Mouse (Mus musculus): ENCODE results near the gene Ahr.
A peak's percentile ranks its signal among the peaks of the same experiment; 100 is the strongest.

Ahr gene

DNA sequence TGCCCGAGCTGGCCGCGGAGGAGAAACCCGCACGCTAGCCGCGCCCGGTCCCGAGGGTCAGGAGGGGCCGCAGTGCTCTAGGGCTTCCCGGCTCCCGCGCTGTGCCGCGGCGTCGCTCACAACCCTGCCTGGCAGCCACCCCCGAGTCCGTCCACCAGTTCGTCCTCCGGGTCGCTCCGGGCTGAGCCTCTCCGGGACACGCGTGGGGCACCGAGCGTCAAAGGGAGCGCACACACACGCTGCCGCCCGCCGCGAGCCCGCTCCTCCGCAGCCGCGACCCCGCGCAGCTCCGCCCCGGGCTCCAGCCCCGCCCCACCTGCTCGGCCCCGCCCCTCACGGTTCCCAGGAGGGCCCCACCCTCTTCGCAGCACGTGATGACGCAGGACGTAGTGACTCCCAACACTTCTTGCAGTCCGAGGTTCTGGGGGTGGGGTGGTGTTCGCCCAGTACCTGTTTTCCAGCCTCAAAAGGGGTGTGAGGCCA is at the start of gene Ahr:
Gene Ahr (minus strand): TSS at position 285 of the 483 bp plus-strand sequence.
- DNase-seq (ENCODE audit: low spot score) = peak; percentile 68

DNA sequence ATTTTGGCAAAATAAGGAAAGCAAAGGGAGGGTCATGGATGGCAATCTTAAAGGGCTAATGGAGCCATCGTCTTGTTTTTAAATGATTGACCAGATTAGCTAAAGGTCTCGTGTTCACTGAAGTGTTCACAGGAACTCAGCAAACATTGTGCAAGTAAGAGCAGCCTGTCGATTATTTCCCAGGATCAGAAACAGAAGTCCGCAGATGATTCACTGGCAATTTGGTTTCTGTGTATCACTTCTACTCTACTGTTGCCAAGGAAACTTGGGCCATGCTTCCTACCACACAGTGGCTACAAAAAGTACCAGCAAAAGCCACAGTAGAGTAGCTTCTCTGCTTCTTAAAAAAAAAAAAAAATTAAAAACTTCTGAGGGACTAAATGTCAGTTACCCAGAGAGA is 44.0 kb upstream of the Ahr start:
- DNase-seq (ENCODE audit: low spot score) = no peak

DNA sequence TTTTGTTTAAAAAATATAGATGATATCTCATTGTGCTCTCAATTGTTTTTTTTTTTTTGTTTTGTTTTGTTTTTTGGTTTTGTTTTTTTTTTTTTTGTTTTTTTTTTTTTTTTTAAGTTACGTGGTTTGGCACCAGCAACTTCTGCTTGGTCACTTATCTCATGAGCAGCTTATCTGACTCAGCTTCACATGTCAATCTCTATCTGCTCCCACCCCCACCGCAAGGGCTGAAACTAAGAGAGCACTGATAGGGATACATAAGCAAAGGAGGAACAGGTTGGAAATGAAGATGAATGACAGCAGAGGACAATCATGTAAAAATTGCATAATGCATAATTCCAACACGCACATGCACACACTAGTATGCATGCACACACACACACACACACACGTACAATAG is 41.3 kb upstream of the Ahr start:
- no peak for DNase-seq (ENCODE audit: low spot score)

DNA sequence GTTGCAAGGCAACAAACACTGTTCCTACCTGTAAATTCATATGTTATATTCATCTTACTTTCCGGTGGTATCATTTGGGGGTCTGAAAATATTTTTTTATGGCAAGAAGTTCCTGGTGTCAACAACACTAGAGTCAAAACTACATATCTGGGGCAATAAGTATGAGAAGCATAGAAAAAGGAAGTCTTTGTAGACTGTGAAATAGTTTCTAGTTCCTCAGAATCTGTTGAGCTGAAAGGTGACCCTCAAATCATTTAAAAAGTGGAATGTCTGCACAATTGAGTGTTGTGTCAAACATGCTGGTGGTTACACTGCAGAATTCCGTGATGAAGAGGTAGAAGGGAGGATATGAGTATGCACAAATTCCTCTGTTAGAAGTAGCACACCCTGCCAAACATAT is 38.9 kb upstream of the Ahr start:
- no peak for DNase-seq (ENCODE audit: low spot score)

DNA sequence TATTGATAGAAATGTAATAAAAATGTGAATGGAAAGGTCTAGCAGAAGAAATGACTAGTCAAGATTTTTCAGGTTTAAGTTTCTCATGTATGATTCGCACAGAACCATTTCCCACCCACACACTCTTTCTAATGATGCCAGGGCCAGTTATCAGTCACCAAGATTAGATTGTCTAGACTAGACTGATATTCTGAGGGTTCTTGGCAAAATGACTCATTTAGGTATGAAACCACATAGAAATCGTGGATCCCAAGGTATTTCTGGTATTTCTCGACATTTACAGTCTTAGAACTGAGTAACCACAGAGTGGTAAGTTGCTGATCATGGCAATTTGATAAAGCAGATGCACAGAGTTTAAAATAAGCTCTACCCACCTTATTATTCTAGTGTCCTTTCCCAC is 28.0 kb upstream of the Ahr start:
- no peak for DNase-seq (ENCODE audit: low spot score)

DNA sequence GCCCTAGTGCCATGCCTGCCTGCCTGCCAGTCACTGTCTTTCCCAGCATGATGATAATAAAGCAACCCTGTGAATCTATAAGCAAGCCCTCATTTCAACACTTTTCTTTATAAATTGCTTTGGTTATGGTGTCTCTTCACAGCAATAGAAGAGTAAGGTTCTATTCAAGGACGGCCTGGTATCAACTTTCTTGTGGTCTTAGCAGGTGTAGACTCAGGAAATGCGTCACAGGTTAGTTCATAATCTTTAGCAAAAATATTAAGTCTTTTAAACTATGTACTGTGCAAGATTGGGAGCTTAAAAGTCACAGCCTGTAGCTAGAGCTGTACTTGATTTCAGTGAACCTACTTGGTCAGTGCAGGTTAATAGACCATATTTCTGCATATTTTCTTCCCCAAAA is 24.0 kb upstream of the Ahr start:
- DNase-seq (ENCODE audit: low spot score) = no peak

DNA sequence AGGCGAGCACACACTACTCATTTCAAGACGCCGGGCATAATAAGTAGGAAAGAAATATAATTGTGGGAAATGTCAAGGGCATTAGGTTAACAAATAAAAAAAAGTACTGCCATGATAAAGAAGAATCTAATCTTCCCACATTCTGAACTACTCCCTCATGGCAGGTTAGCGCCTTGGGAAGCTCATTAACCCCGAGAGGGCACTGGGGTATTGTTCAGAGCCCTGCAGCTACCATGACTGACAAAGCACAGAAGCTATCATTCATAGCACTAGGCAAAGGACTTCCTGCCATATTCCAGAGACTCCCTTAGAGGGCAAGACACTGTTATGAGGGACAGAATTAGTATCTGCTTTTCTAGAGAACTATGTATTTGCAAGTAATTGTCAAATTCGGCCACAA is 21.1 kb upstream of the Ahr start:
- no peak for DNase-seq (ENCODE audit: low spot score)

DNA sequence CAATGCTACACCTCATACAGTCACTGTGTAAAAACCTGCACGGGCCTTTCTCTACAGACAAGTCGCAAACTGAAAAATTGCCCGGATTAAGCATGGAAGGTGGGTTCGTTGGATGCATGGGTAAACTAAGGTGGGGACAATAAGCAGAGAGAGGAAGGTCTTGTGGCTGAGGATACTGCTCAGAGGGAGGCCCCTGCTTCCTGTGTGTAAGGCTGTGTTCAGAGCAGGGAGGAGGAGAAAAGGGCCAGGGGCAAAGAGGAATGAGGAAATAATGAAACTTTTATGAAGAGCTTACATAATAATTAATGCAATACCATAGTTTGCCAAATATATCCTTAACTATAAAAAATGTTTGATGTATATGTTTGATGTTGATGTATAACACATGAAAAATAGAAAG is 19.5 kb upstream of the Ahr start:
- no peak for DNase-seq (ENCODE audit: low spot score)

DNA sequence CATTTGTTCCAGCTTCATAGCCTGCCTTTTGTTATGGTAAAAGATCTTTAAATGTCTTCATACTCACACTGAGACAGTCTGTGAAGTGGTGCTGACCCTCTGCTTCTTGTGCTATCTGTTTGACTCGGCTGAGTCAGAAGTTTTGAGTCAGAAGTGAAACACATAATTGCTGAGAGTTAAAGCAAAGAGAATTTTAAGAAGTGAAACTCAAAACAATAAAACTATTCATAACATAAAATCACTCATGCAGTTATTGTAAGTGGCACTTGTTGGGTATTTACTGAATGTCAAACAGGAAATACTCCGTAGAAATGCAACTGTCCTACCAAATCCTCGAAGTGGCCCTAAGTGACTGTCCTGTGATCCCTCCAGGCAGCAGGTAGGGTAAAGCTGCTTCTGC is 18.3 kb upstream of the Ahr start:
- no peak for DNase-seq (ENCODE audit: low spot score)

DNA sequence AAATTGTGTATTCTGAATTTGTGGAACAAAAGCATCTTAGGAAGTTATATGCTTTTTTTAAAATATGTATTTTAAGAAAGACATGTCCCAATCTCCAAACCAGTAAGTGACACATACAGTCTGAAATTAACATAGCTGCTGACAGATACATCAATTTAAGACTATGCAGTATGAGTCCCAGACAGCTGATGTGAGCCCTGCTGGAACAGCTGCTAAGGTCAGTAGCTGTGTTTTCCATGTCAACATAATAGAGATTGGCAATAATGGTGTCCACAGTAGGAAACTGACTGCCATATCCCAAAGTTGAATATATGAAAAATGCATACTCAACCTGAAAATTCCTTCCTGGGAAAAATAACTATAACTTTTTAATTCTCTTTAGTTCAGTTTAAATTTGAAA is 15.5 kb upstream of the Ahr start:
- no peak for DNase-seq (ENCODE audit: low spot score)

DNA sequence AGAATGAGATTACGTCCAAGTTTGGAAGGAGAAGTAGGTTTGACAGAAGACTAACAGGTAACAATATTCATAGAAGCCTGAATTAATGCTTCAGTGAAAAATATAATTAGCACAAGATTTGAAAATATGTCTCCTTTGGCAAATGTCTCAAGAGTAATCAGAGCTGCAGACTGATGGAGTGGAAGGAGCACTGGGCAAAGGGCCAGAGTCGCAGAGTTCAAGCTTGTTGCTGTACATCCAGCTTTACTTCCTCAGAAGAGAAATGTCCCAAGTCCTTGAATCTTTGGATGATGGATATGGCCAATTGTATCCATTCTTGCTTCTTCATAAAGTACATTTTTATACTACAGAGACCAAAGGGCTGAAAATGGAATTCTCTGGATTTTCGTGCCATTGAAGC is 8.0 kb upstream of the Ahr start:
- DNase-seq (ENCODE audit: low spot score) = no peak

DNA sequence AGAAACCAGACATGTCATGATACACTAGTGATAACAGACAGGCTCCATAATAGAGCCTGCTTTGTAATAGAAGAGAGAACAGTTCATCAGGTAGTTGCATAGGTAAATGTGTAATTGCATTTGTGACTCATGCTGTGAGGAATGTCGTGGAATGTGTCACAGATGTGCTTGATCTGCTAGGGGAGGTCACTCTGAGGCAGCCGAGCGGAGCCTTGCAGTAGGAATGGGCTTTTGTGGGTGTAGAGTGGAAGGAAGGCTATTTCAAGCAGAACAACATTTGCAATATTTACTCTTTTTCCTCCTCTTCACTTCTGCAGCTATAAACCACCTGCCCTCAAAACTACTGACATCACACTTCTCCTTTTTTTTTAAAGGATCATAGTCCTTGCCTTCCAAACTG is 4.0 kb upstream of the Ahr start:
- no peak for DNase-seq (ENCODE audit: low spot score)

DNA sequence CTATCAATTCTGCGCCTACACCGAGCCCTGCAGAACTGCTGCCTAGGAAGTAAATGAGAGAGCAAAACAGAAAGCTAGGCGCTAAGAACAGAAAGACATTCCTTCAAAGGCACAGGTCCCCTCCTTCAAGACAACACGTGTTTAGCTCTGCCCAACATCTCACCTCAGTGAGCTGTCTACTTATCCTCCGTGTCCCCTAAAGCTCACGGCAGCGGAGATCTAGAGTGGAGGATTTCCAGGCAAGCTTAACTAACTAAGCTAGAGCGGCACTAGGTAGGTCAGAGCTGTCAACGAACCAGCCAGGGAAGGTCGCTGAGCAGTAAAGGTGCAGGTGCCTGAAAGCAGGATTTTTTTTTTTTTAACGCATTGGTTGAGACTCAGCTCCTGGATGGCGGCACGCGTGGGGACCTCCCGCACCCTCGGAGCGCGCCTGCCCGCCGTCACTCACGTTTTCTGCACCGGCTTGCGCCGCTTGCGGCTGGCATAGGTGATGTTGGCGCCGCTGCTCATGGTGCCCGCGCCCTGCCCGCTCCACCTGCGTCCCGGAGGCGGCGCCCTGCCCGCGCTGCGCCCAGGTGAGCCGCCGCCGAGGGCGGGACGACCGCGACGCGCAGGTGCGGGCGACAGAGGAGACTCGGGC is 604 bp downstream of the Ahr start:
- DNase-seq (ENCODE audit: low spot score) = peak; percentile 29

DNA sequence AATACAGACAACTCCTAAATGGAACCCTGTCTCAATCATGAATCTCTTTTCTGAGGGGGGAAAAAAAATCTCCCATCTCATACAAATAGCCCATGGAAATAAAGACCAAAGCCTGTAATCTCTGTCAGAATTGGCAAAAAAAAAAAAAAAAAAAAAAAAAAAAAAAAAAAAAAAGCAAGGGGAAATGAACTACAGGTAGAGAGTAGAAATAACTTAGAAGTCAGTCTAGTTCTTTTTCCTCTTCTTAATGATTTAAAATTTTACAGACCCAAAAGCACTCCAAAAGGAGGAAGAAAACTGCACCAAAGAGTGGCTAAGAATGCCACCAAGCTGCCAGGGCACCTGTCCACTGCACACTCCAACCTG is 1.1 kb downstream of the Ahr start:
- no peak for DNase-seq (ENCODE audit: low spot score)

DNA sequence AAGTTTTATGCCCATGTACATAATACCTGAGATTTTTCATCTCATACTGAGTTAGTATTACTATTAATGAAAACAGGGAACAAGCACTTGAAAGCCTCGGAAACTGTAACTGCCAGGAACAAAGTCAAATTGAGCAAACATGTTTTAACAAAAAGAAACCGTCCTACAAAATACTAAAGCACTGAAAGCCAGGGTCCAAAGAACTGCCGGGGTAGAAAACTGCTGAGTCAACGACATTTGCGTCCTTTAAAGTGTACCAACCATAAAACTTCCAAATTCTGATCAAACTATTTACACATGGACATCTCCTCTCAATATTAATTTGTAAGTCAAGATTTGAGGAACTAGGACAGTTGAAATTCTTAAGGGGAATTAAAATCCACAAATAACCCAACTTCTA is 1.7 kb downstream of the Ahr start:
- no peak for DNase-seq (ENCODE audit: low spot score)

DNA sequence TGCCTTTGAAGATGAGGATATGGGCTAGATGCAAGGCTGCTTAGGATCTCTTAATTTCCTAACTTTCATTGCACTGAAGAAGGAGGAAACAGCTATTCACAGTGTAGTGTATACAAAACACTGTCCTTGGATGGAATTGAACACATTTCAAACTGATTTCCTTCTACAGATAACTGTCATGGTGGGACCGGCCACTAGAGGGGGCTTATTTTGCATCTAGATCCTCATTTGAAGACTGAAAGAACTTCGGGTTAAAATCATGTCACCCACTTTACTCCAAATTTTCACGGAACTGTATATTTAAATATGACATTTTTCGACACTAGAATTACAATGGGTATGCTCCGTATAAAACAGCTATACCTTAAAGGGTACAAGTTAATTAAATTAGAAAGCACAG is 2.7 kb downstream of the Ahr start:
- peak; percentile 61 for DNase-seq (ENCODE audit: low spot score)

DNA sequence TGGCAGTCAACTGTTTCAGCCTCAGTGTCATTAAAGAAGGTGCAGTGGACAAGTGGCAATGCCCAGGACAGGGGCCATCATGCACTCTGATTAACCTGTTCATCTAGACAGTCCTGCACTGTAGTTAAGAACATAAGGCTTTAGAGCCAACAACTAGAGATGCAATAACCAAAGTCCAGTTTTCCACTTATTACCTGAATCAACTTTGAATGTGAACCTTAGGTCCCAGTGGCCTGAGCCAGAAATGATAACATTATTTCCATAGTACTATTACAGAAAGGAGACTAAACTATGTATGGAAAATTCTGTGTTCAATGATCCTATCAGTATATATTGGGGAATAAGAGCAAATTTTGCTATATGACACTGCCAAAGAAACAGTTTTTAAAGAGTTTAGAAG is 4.3 kb downstream of the Ahr start:
- no peak for DNase-seq (ENCODE audit: low spot score)

DNA sequence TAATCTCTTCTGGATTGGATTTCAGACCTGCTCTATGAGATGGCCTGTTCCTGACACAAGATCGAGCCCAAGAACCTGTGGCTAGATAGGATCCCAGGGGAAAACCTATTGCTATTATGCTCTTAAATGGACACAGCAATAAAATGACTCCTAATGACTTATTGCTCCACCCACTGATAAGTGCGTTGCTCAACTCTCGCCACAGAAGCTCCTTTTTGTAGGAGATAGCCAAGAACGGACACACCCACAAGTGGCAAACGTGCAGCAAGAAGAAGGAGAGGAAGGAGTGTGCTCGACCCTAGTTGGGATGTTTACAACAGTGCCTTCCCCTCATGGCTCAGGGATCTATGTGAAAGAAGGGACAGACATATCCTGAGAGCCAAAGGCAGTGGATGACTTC is 7.4 kb downstream of the Ahr start:
- no peak for DNase-seq (ENCODE audit: low spot score)

DNA sequence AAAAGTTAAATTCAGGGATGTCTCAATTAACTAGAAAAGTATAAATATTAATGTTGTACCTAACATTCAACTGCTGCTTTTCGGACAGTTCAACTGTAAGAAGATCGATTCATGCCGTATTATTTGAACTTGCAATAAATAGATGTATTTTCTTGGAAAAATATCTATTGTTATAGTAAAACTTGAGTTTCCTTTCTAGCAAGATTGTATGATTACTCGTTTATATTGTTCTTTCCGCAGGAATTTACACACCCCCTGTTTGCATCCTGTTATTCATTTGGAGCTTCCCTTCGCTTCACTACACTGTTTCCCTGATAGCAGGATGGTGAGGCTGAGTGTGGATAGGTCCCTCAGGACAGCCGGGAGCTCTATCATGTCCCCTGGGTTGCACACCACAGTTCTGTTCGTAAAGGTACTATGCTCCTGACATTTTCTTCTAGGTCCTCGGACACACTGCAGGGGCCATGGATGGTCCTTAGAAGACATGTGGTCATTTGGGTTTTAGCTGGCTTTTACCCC is 12.2 kb downstream of the Ahr start:
- DNase-seq (ENCODE audit: low spot score) = no peak

DNA sequence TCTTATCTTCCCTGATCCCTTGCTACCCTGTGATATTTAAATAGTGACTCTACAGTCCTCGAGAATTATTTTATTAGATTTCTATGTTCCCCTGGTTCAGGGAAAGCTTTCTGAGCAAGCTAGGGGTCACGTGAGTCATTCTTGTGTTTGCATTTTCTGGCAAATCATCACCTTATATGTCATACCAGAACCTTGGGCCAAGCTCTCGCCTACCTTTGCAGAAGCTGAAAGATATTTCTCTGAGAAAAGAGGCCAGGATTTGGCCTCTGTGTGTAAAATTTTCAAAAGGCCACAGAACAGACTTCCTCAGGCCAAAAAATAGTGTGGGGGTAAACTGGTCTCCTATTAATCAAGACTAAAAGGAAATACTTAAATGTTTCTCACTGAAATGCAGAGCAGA is 19.2 kb downstream of the Ahr start:
- DNase-seq (ENCODE audit: low spot score) = no peak

DNA sequence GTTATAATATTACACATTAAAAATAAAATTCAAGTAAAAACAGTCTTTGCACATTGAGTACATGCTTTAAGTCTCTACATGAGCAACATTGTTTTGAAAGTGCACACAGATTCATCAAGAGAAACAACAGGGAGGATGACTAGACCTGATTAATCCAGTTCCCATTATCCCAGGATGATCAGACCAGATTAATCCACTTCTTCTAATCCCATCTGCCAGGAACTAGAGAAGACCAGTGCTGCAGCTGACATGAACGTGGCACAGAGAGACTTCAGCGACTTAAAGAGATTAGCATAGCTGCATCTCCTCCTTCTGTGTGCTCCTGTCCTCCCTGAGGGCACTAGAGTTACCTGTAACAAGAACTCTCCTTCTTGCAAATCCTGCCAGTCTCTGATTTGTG is 20.2 kb downstream of the Ahr start:
- no peak for DNase-seq (ENCODE audit: low spot score)

DNA sequence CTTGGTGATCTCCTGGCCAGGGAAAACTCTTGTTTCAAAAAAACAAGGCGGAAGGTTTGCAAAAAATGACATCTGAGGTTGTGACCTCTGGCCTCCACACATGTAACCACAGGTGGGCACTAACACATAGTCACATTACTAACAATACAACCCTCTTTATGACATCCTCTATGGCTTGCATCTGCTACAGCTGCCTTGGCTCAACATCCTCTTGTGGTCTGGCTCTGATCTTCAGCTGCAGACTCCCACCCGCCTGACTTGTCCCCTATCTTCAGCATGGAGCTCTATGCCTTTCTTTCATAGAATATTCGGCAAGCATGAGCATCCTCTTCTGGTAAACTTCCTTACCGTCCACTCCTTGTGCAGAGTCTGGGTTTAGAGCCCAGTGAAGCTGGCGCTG is 24.1 kb downstream of the Ahr start:
- no peak for DNase-seq (ENCODE audit: low spot score)

DNA sequence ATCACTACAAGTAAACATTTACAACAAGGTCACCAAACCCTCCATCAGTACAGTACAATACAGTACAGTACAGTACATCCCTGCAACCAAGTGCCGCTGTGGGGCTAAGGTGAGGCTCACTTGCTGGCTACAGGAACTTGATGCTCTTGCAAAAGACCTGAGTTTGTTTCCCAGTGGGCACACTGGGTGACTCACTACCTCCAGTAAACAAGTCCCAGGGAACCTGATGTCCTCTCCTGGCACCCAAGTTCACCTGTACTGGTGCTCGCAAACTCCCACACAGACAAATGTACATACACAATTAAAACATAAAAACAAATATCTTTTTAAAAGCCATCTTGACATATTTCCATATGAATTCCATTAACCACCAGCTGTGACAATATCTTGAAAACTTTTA is 28.5 kb downstream of the Ahr start:
- no peak for DNase-seq (ENCODE audit: low spot score)

DNA sequence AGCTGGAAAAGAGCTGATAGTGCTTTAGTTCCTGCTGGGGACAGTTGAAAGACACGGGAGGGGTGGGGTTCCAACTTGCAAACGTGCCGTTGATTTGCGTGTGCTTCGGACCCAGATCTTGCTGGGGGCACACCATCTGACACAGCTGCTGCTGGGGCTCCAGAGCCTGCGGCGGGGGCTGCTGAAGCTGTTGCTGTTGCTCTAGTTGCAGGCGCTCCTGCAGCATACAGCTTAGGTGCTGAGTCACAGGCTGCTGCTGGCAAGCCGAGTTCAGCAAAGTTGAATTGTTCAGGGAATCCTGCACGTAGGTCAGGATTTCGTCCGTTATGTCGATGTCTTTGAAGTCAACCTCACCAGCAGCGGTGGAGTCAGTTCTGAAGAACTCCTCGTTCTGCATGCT is 30.8 kb downstream of the Ahr start:
- no peak for DNase-seq (ENCODE audit: low spot score)

DNA sequence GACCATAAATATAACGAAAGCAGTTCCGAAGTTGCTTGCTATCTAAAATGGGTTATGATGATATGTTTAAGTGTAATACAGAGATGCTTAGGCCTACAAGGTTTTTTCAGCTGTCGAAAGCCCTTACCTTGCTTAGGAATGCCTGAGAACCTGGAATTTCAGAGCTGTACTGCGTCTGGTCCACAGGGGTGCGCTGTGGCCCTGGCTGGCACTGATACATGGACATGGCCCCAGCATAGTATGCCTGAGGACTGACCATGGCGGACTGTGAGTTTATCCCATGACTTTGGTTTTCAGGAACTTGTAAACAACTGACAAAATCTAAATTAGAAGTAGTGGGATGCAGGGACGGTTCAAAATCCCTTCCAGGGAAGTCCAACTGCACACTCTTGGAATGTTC is 31.3 kb downstream of the Ahr start:
- DNase-seq (ENCODE audit: low spot score) = no peak

Measured in T-cell, adult 2 months (primary cell).